Mouse (Mus musculus) embryonic facial prominence, embryonic 11.5 days (tissue): ENCODE measurements around the gene Safb2. TPM values are rescaled to one million over a fixed set of nuclear protein-coding genes. Genes with fewer than 3 reads are reported as not detected.

ENCODE experiments used
- ATAC-seq: fragments of 200-750 bp; cut with Nextera tagmentation; replicated peaks from 2 replicates; pipeline ENCODE4 v1.8.0; 2017; ENCODE audit warnings: low read depth; ENCODE audit not compliant: insufficient number of reproducible peaks, low FRiP score, low TSS enrichment
- DNase-seq: peaks from one replicate; pipeline ENCODE4 v3.0.0-alpha.2; 2015; ENCODE audit warnings: low spot score
- H3K27ac ChIP-seq: fragments of 300-500 bp; sonication (generic); replicated peaks from 2 replicates; pipeline ENCODE4 v1.5.1; 2014; ENCODE audit warnings: mild to moderate bottlenecking, low read depth, low read length, control low read depth
- H3K27me3 ChIP-seq: fragments of 300-500 bp; sonication (generic); 2 replicates; pipeline ENCODE4 v1.6.1; 2014; ENCODE audit warnings: mild to moderate bottlenecking, low read length, moderate library complexity, mixed read lengths; ENCODE audit not compliant: control insufficient read depth, insufficient read depth
- H3K36me3 ChIP-seq: fragments of 300-500 bp; sonication (generic); replicated peaks from 2 replicates; pipeline ENCODE4 v1.6.1; 2014; ENCODE audit warnings: low read depth, mild to moderate bottlenecking, low read length, moderate library complexity, mixed read lengths; ENCODE audit not compliant: control insufficient read depth, insufficient read depth
- H3K4me1 ChIP-seq: fragments of 300-500 bp; sonication (generic); 2 replicates; pipeline ENCODE4 v1.6.1; 2014; ENCODE audit warnings: low read length, mixed read lengths; ENCODE audit not compliant: control insufficient read depth, insufficient read depth
- H3K4me2 ChIP-seq: fragments of 300-500 bp; sonication (generic); 2 replicates; pipeline ENCODE4 v1.6.1; 2014; ENCODE audit warnings: low read depth, mild to moderate bottlenecking, control low read depth, low read length, moderate library complexity
- H3K4me3 ChIP-seq: fragments of 300-500 bp; sonication (generic); 2 replicates; pipeline ENCODE4 v1.5.1; 2014; ENCODE audit warnings: low read depth, low read length, control low read depth
- H3K9ac ChIP-seq: fragments of 300-500 bp; sonication (generic); replicated peaks from 2 replicates; pipeline ENCODE4 v1.6.1; 2014; ENCODE audit warnings: mild to moderate bottlenecking, control low read depth, low read length
- H3K9me3 ChIP-seq: fragments of 300-500 bp; sonication (generic); replicated peaks from 2 replicates; pipeline ENCODE4 v1.6.1; 2016; ENCODE audit warnings: mild to moderate bottlenecking, low read length, inconsistent platforms, mixed read lengths; ENCODE audit not compliant: control insufficient read depth
- WGBS: fragments of 180-500 bp; shearing (Covaris S2); extraction: QIAGEN DNeasy Blood & Tissue Kit; methylation state at CpG from one replicate; pipeline ENCODE4 v1.1.7; 2014; 5-methylcytosine and 5-hydroxymethylcytosine counted together
- polyA plus RNA-seq: library from polyadenylated mRNA; unstranded; fragments of >200 nt; fragmentation: Nextera tagmentation; extraction: Ambion mirVana; gene quantifications from 2 replicates; pipeline ENCODE4 v1.2.1, GENCODE M21; 2014

Gene Safb2
- polyA plus RNA-seq, 1 experiment from 2014 or later, result 37.2 TPM

- no peak overlapping the region for H3K4me3 ChIP-seq
- H3K27ac ChIP-seq, result no peak overlapping the region
- H3K9ac ChIP-seq, result no peak overlapping the region
- no peaks in the 10 kb centered on the region for H3K27me3 ChIP-seq
- no peaks in the 10 kb centered on the region for H3K4me1 ChIP-seq
- H3K9me3 ChIP-seq, result no peaks in the 10 kb centered on the region
- peaks cover 53% of the 10 kb centered on the region for H3K36me3 ChIP-seq
- 91% methylated on average over 9 of the region's 9 CpGs for WGBS
- ATAC-seq (no peak), DNase-seq (no peak)
- H3K4me2 ChIP-seq, result no peak overlapping the region
Measured at GRCm38 (mm10) chr17:56604070-56604380, 19.6 kb upstream of the Safb2 start.

- Histone ChIP-seq H3K36me3 (peaks cover 53% of the 10 kb centered on the region), H3K4me2 (no peak overlapping the region), H3K9ac (no peak overlapping the region), H3K27me3 (no peaks in the 10 kb centered on the region), H3K9me3 (no peaks in the 10 kb centered on the region), H3K4me1 (no peaks in the 10 kb centered on the region), H3K4me3 (no peak overlapping the region), H3K27ac (no peak overlapping the region)
- DNase-seq, result no peak
- 94% methylated on average over 28 of the region's 28 CpGs for WGBS
- no peak for ATAC-seq
Measured at GRCm38 (mm10) chr17:56603186-56604069, 19.0 kb upstream of the Safb2 start.

GRCm38 (mm10) chr17:56593527-56594271 lies 9.3 kb upstream of the Safb2 start:
- H3K9ac ChIP-seq, result no peak overlapping the region
- no peak for DNase-seq
- no peak overlapping the region for H3K4me2 ChIP-seq
- 90% methylated on average over 8 of the region's 8 CpGs for WGBS
- no peaks in the 10 kb centered on the region for H3K4me1 ChIP-seq
- H3K36me3 ChIP-seq, result peaks cover 41% of the 10 kb centered on the region
- no peaks in the 10 kb centered on the region for H3K27me3 ChIP-seq
- H3K27ac ChIP-seq, result no peak overlapping the region
- ATAC-seq, result no peak
- H3K9me3 ChIP-seq, result no peaks in the 10 kb centered on the region
- no peak overlapping the region for H3K4me3 ChIP-seq

GRCm38 (mm10) chr17:56592553-56592952 lies 8.2 kb upstream of the Safb2 start:
- no peak overlapping the region for H3K27ac ChIP-seq
- no peak for DNase-seq
- H3K4me3 ChIP-seq, result no peak overlapping the region
- ATAC-seq, result no peak
- no peaks in the 10 kb centered on the region for H3K4me1 ChIP-seq
- no peaks in the 10 kb centered on the region for H3K27me3 ChIP-seq
- H3K4me2 ChIP-seq, result no peak overlapping the region
- H3K36me3 ChIP-seq, result peaks cover 41% of the 10 kb centered on the region
- no peaks in the 10 kb centered on the region for H3K9me3 ChIP-seq
- no peak overlapping the region for H3K9ac ChIP-seq

- DNase-seq (no peak), ATAC-seq (no peak)
- H3K4me3 ChIP-seq, result no peak overlapping the region
- no peaks in the 10 kb centered on the region for H3K9me3 ChIP-seq
- no peak overlapping the region for H3K27ac ChIP-seq
- no peaks in the 10 kb centered on the region for H3K27me3 ChIP-seq
- H3K4me2 ChIP-seq, result no peak overlapping the region
- peaks cover 25% of the 10 kb centered on the region for H3K36me3 ChIP-seq
- H3K9ac ChIP-seq, result no peak overlapping the region
- 98% methylated on average over 4 of the region's 4 CpGs for WGBS
- H3K4me1 ChIP-seq, result peaks cover 7% of the 10 kb centered on the region; the same call in 1 of the 2 replicates
Measured at GRCm38 (mm10) chr17:56588921-56589320, 4.5 kb upstream of the Safb2 start.

GRCm38 (mm10) chr17:56587773-56588172 lies 3.4 kb upstream of the Safb2 start:
- Histone ChIP-seq H3K9ac (no peak overlapping the region), H3K36me3 (peaks cover 22% of the 10 kb centered on the region), H3K27ac (no peak overlapping the region), H3K4me1 (peaks cover 7% of the 10 kb centered on the region; the same call in 1 of the 2 replicates), H3K4me3 (no peak overlapping the region), H3K27me3 (no peaks in the 10 kb centered on the region), H3K4me2 (no peak overlapping the region), H3K9me3 (no peaks in the 10 kb centered on the region)
- DNase-seq (no peak), ATAC-seq (no peak)
- WGBS, result 63% methylated on average over 1 of the region's 1 CpGs

- Histone ChIP-seq H3K9me3 (no peaks in the 10 kb centered on the region), H3K27me3 (no peaks in the 10 kb centered on the region), H3K9ac (peak overlapping the region; percentile 92), H3K36me3 (peaks cover 25% of the 10 kb centered on the region), H3K27ac (peak overlapping the region; percentile 86), H3K4me3 (peak overlapping the region; percentile 94), H3K4me2 (peak overlapping the region; percentile 76), H3K4me1 (peaks cover 7% of the 10 kb centered on the region; the same call in 1 of the 2 replicates)
- DNase-seq, result peak; percentile 56
- ATAC-seq, result no peak; the same call in 1 of the 2 replicates
- under 1% methylated on average over 61 of the region's 61 CpGs for WGBS
Measured at GRCm38 (mm10) chr17:56585171-56585821, 911 bp upstream of the Safb2 start.
